ENCODE assay signal across 9 mouse cellular contexts in the genomic region with DNA sequence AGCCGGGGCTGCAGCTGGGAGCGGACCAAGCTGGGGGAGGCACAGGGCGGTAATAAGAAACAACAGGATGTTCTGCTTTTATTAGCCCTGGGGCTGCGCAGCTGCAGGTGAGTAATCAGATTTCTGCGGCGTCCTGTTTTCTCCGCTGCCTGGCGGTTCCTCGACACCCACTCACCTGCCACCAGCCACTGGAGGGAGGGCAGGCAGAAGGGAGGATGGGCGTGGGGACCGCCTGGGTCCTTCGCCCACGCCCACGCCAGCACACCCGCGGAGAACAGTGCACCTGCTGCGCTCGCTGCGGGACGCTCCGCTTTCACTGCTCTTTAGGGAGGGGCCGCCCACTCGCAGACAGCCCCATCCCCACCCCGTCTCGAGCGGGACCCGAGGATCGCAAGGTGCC. TPM values are rescaled to one million over a fixed set of nuclear protein-coding genes. Genes with fewer than 3 reads are reported as not detected.
DNase-seq lines count a peak whose midpoint lies in the region; ATAC-seq lines count a peak whose summit lies in the region.
"Had no signal": no experiment of that assay in that cellular context is flagged by ENCODE, and none has a peak within 500 bp of the region (broad histone marks: within the 10 kb centered on the region; RNA-seq: fewer than 3 reads in every experiment).

No protein-coding gene starts in this region.

- ATAC-seq in kidney, embryonic 16.5 days (ENCODE audit: low FRiP score, low TSS enrichment), result peak; percentile 34; the same call in 1 of the 2 replicates
- no peak for ATAC-seq in lung, embryonic 16.5 days (ENCODE audit: low read depth)

- H3K4me2 ChIP-seq in kidney, embryonic 16.5 days (replicated peaks; ENCODE audit: low read depth, low read length), result peak overlapping the region; percentile 59
- peak overlapping the region; percentile 62 for H3K4me2 ChIP-seq in lung, embryonic 16.5 days (ENCODE audit: low read depth, low read length)

- no peak overlapping the region for H3K27ac ChIP-seq in kidney, embryonic 16.5 days (ENCODE audit: low read length)
- peak overlapping the region; percentile 70 for H3K27ac ChIP-seq in hindbrain, embryonic 10.5 days
- H3K27ac ChIP-seq in lung, embryonic 16.5 days (ENCODE audit: low read length), result no peak overlapping the region
- H3K27ac ChIP-seq: macrophage had no signal

- H3K9ac ChIP-seq in kidney, embryonic 16.5 days (replicated peaks; ENCODE audit: low read length), result peak overlapping the region; percentile 55
- peak overlapping the region; percentile 41 for H3K9ac ChIP-seq in lung, embryonic 16.5 days (ENCODE audit: low read length)

- H3K36me3 ChIP-seq in kidney, embryonic 16.5 days (ENCODE audit: insufficient read depth, low read length), result no peaks in the 10 kb centered on the region
- no peaks in the 10 kb centered on the region for H3K36me3 ChIP-seq in hindbrain, embryonic 10.5 days
- no peaks in the 10 kb centered on the region for H3K36me3 ChIP-seq in lung, embryonic 16.5 days (ENCODE audit: control insufficient read depth, insufficient read depth, low read length)

- DNase-seq in kidney, adult 11 months, result no peak
- peak; percentile 27 to 35 for DNase-seq in adrenal gland, postnatal 36 days
- no peak for DNase-seq in hindbrain, embryonic 10.5 days (ENCODE audit: low spot score)
- peak; percentile 20 to 26 for DNase-seq in right cerebral cortex, postnatal 36 days (ENCODE audit: low spot score in 2 of 2)
- no peak for DNase-seq in ovary, postnatal 10 days (ENCODE audit: low spot score)
- DNase-seq in c-Kit-positive CD71-positive TER-119-positive erythroid progenitor cells, embryonic 14.5 days (ENCODE audit: low spot score), result no peak

- peaks cover 21% of the 10 kb centered on the region for H3K4me1 ChIP-seq in kidney, embryonic 16.5 days (ENCODE audit: insufficient read depth, low read length)
- peaks cover 22% of the 10 kb centered on the region for H3K4me1 ChIP-seq in hindbrain, embryonic 10.5 days (replicated peaks)
- H3K4me1 ChIP-seq in lung, embryonic 16.5 days (replicated peaks; ENCODE audit: control insufficient read depth, insufficient read depth, low read length), result peaks cover 7% of the 10 kb centered on the region

- peaks cover 20% of the 10 kb centered on the region for H3K27me3 ChIP-seq in kidney, embryonic 16.5 days (ENCODE audit: insufficient read depth, low read length)
- peaks cover 40% of the 10 kb centered on the region for H3K27me3 ChIP-seq in hindbrain, embryonic 10.5 days (ENCODE audit: insufficient read depth, poor library complexity, severe bottlenecking)
- peaks cover 19% of the 10 kb centered on the region for H3K27me3 ChIP-seq in lung, embryonic 16.5 days (ENCODE audit: control insufficient read depth, insufficient read depth, low read depth, low read length)

- no peaks in the 10 kb centered on the region for H3K9me3 ChIP-seq in kidney, embryonic 16.5 days (ENCODE audit: low read length)
- no peaks in the 10 kb centered on the region for H3K9me3 ChIP-seq in hindbrain, embryonic 10.5 days
- no peaks in the 10 kb centered on the region for H3K9me3 ChIP-seq in lung, embryonic 16.5 days (ENCODE audit: control insufficient read depth, low read length)

- H3K4me3 ChIP-seq in kidney, embryonic 16.5 days (ENCODE audit: low read length), result peak overlapping the region; percentile 35
- H3K4me3 ChIP-seq in hindbrain, embryonic 10.5 days, result peak overlapping the region; percentile 45
- peak overlapping the region; percentile 41 for H3K4me3 ChIP-seq in lung, embryonic 16.5 days (ENCODE audit: low read length)

- under 1% methylated on average over 28 of the region's 28 CpGs for WGBS in kidney, embryonic 16.5 days
- 5% methylated on average over 28 of the region's 28 CpGs for WGBS in hindbrain, embryonic 10.5 days
- 3% methylated on average over 28 of the region's 28 CpGs for WGBS in lung, embryonic 16.5 days

RNA-seq across cellular contexts. Expression of gene Rpl11, which starts 28.5 kb away (rescaled TPM):
- 372 and 438 TPM in 2 replicates for polyA plus RNA-seq in kidney, embryonic 16.5 days (2015; fragmentation: Nextera tagmentation; extraction: Ambion mirVana)
- 100 to 1,000 TPM; 522 to 588 TPM for total RNA-seq in adrenal gland, postnatal 36 days (2021)
- 388 and 497 TPM in 2 replicates for polyA plus RNA-seq in hindbrain, embryonic 10.5 days (2016; fragmentation: Nextera tagmentation; extraction: Ambion mirVana)
- 458 and 506 TPM in 2 replicates for polyA plus RNA-seq in lung, embryonic 16.5 days (2015; fragmentation: Nextera tagmentation; extraction: Ambion mirVana)

Comparison
In these comparisons a context has a peak if more than half of its experiments do, and no peak if none do; other contexts are left out.
1. DNase-seq: peak in adrenal gland, postnatal 36 days (2 of 2) and right cerebral cortex, postnatal 36 days (2 of 2); none in kidney, adult 11 months (single experiment), hindbrain, embryonic 10.5 days (single experiment), ovary, postnatal 10 days (single experiment) and c-Kit-positive CD71-positive TER-119-positive erythroid progenitor cells, embryonic 14.5 days (single experiment).
2. Peak in every context shown above with its lines, with median percentiles within 50 percentile points of each other: H3K4me3 ChIP-seq.